Mouse (Mus musculus) gastrocnemius, adult 2 months (tissue): ENCODE measurements around the gene Gm11627. TPM values are rescaled to one million over a fixed set of nuclear protein-coding genes. Genes with fewer than 3 reads are reported as not detected.

ENCODE experiments used
- DNase-seq: peaks from one replicate; pipeline ENCODE4 v3.0.0; 2022
- H3K27ac ChIP-seq: fragments of 200-600 bp; 2 replicates; pipeline ENCODE4 v1.8.1; 2022; ENCODE audit warnings: mild to moderate bottlenecking
- H3K4me3 ChIP-seq: fragments of 200-600 bp; 2 replicates; pipeline ENCODE4 v1.8.1; 2022; ENCODE audit warnings: mild to moderate bottlenecking, moderate library complexity
- CTCF ChIP-seq: fragments of 200-600 bp; IDR thresholded peaks from 2 replicates; pipeline ENCODE4 v1.8.1; 2022; ENCODE audit warnings: antibody characterized with exemption, mild to moderate bottlenecking, moderate library complexity
- intact Hi-C: fragments of 180-260 bp; cut with DNase I; formaldehyde crosslinking; loops from one replicate; pipeline ENCODE4 v1.15.1; 2025
- total RNA-seq, 2 experiments: library from RNA; stranded (reverse); gene quantifications; 2 replicates each; pipeline ENCODE4 v1.2.3; 2021

Gene Gm11627
- total RNA-seq, 2 experiments from 2014 or later = not detected

GRCm38 (mm10) chr11:102539690-102540089 lies 39.6 kb downstream of the Gm11627 start:
- intact Hi-C loops = loop anchor here (5.0 kb wide), 1 partner anchor 32 kb away; no protein-coding TSS in a partner anchor
- no peak for DNase-seq
- TF ChIP-seq CTCF = no peak
- Histone ChIP-seq H3K4me3 (no peak overlapping the region), H3K27ac (peak overlapping the region; percentile 32; the same call in 1 of the 2 replicates)

- H3K27ac ChIP-seq = no peak overlapping the region
- intact Hi-C loops = no loop called here
- no peak for DNase-seq
- no peak overlapping the region for H3K4me3 ChIP-seq
- TF ChIP-seq CTCF = no peak
Observed at GRCm38 (mm10) chr11:102536210-102536609, 43.1 kb downstream of the Gm11627 start.

- intact Hi-C loops = no loop called here
- no peak for DNase-seq
- no peak for TF ChIP-seq CTCF
- H3K27ac ChIP-seq = no peak overlapping the region
- no peak overlapping the region for H3K4me3 ChIP-seq
Observed at GRCm38 (mm10) chr11:102534078-102534477, 45.2 kb downstream of the Gm11627 start.

GRCm38 (mm10) chr11:102531425-102531824 lies 47.8 kb downstream of the Gm11627 start:
- intact Hi-C loops = no loop called here
- Histone ChIP-seq H3K4me3 (no peak overlapping the region), H3K27ac (peak overlapping the region; percentile 75)
- no peak for TF ChIP-seq CTCF
- no peak for DNase-seq

Other genes with a start within 250 kb of the Gm11627 start
- under 1 TPM in 1 of 2 experiments, not detected in 1; 0.06 TPM for gene Slc4a1, start 213.3 kb downstream of the Gm11627 start, total RNA-seq
- gene Rundc3a, start 186.1 kb downstream of the Gm11627 start, total RNA-seq = not detected
- gene Slc25a39, start 171.5 kb downstream of the Gm11627 start, total RNA-seq = 10 to 100 TPM; 51.4 to 76.4 TPM
- gene Grn, start 149.1 kb downstream of the Gm11627 start, total RNA-seq = 10 to 100 TPM; 12.6 to 32.3 TPM
- gene Fam171a2, start 131.8 kb downstream of the Gm11627 start, total RNA-seq = 1 to 10 TPM in 1 of 2 experiments, under 1 TPM in 1; 0.66 to 1.1 TPM
- 1 to 10 TPM in 1 of 2 experiments, under 1 TPM in 1; 0.51 to 2.7 TPM for gene Itga2b, start 109.3 kb downstream of the Gm11627 start, total RNA-seq
- gene Gpatch8, start 23.1 kb downstream of the Gm11627 start, total RNA-seq = 10 to 100 TPM; 23.7 to 26.8 TPM
- gene Fzd2, start 24.9 kb upstream of the Gm11627 start, total RNA-seq = 1 to 10 TPM; 1.2 to 2.1 TPM
- gene Meioc, start 84.3 kb upstream of the Gm11627 start, total RNA-seq = not detected
- gene Ccdc43, start 118.3 kb upstream of the Gm11627 start, total RNA-seq = 10 to 100 TPM; 76.9 to 85.9 TPM
- gene Adam11, start 182.0 kb upstream of the Gm11627 start, total RNA-seq = under 1 TPM; 0.33 to 0.67 TPM
- gene Gjc1, start 240.2 kb upstream of the Gm11627 start, total RNA-seq = 1 to 10 TPM; 4.4 to 6.4 TPM